Mouse (Mus musculus) liver, embryonic 16.5 days (tissue): ENCODE measurements at regions not wholly inside any gene's neighbourhood (a gene's known extent, or its start where the extent isn't known, plus 50 kb on each side); places are given as distances from the start of the nearest gene placed in this dataset.
A peak's percentile ranks its signal among the peaks of the same experiment; 100 is the strongest.
"Not testable (repeated sequence)": the region's sequence is repeated elsewhere in the genome, so short reads cannot be mapped to it uniquely, and the experiment has no call there.

ENCODE experiments used
- ATAC-seq: fragments of 200-750 bp; cut with Nextera tagmentation; 2 replicates; pipeline ENCODE4 v1.8.0; 2017; ENCODE audit warnings: low read depth, mild to moderate bottlenecking, moderate number of reproducible peaks, moderate library complexity
- H3K27ac ChIP-seq: fragments of 300-500 bp; sonication (generic); 2 replicates; pipeline ENCODE4 v1.5.1; 2014; ENCODE audit warnings: mild to moderate bottlenecking, low read length
- H3K27me3 ChIP-seq: fragments of 300-500 bp; sonication (generic); 2 replicates; pipeline ENCODE4 v1.6.1; 2014; ENCODE audit warnings: low read depth, low read length, mixed read lengths; ENCODE audit not compliant: control insufficient read depth, insufficient read depth
- H3K36me3 ChIP-seq: fragments of 300-500 bp; sonication (generic); 2 replicates; pipeline ENCODE4 v1.6.1; 2014; ENCODE audit warnings: mild to moderate bottlenecking; ENCODE audit not compliant: control insufficient read depth, insufficient read depth
- H3K4me1 ChIP-seq: fragments of 300-500 bp; sonication (generic); 2 replicates; pipeline ENCODE4 v1.6.1; 2014; ENCODE audit warnings: low read depth, low read length, mixed read lengths; ENCODE audit not compliant: control insufficient read depth
- H3K4me2 ChIP-seq: fragments of 300-500 bp; sonication (generic); 2 replicates; pipeline ENCODE4 v1.6.1; 2014; ENCODE audit warnings: low read depth, low read length, mixed read lengths
- H3K4me3 ChIP-seq: fragments of 300-500 bp; sonication (generic); 2 replicates; pipeline ENCODE4 v1.5.1; 2014; ENCODE audit warnings: low read depth, mild to moderate bottlenecking, low read length
- H3K9ac ChIP-seq: fragments of 300-500 bp; sonication (generic); 2 replicates; pipeline ENCODE4 v1.6.1; 2014; ENCODE audit warnings: low read depth, low read length
- H3K9me3 ChIP-seq: fragments of 300-500 bp; sonication (generic); replicated peaks from 2 replicates; pipeline ENCODE4 v1.6.1; 2016; ENCODE audit warnings: low read length; ENCODE audit not compliant: control insufficient read depth
- WGBS: fragments of 180-500 bp; shearing (Covaris S2); extraction: QIAGEN DNeasy Blood & Tissue Kit; methylation state at CpG from one replicate; pipeline ENCODE4 v1.1.7; 2014; ENCODE audit not compliant: insufficient replicate concordance; 5-methylcytosine and 5-hydroxymethylcytosine counted together

DNA sequence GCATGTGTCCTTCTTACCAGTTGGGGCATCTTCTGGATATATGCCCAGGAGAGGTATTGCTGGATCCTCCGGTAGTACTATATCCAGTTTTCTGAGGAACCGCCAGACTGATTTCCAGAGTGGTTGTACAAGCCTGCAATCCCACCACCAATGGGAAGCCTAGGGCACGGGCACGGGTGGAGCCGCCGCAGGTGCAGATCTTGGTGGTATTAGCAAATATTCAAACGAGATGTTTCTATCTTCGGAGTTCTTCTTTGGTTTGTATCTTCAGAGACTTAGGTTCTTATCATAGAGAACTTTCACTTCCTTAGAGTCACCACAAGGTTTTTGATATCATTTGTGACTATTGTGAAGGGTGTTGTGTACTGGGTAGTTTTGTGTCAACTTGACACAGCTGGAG, 103.1 kb downstream of the Btbd35f12 start:
- H3K9me3 ChIP-seq, H3K4me3 ChIP-seq, H3K36me3 ChIP-seq, H3K27me3 ChIP-seq, H3K9ac ChIP-seq, H3K4me2 ChIP-seq, H3K27ac ChIP-seq, H3K4me1 ChIP-seq: not testable (repeated sequence)
- peak; percentile 94 for ATAC-seq
- WGBS: 64% methylated on average over 7 of the region's 8 CpGs
